Mouse (Mus musculus) neural tube, embryonic 15.5 days (tissue): Measurements from ENCODE around the gene Mkrn2os. TPM values are rescaled to one million over a fixed set of nuclear protein-coding genes. Genes with fewer than 3 reads are reported as not detected.
A peak's percentile ranks its signal among the peaks of the same experiment; 100 is the strongest.

Experiments
- ATAC-seq: fragments of 200-750 bp; cut with Nextera tagmentation; 2 replicates; pipeline ENCODE4 v1.8.0; 2017; ENCODE audit warnings: mild to moderate bottlenecking, moderate TSS enrichment, moderate library complexity; ENCODE audit not compliant: low FRiP score
- H3K27ac ChIP-seq: fragments of 300-500 bp; sonication (generic); replicated peaks from 2 replicates; pipeline ENCODE4 v1.5.1; 2015; ENCODE audit warnings: mild to moderate bottlenecking, inconsistent platforms
- H3K27me3 ChIP-seq: fragments of 300-500 bp; sonication (generic); replicated peaks from 2 replicates; pipeline ENCODE4 v1.6.1; 2015; ENCODE audit warnings: inconsistent platforms
- H3K36me3 ChIP-seq: fragments of 300-500 bp; sonication (generic); 2 replicates; pipeline ENCODE4 v1.6.1; 2015; ENCODE audit warnings: inconsistent platforms
- H3K4me1 ChIP-seq: fragments of 300-500 bp; sonication (generic); 2 replicates; pipeline ENCODE4 v1.6.1; 2015; ENCODE audit warnings: inconsistent platforms
- H3K4me2 ChIP-seq: fragments of 300-500 bp; sonication (generic); 2 replicates; pipeline ENCODE4 v1.6.1; 2015; ENCODE audit warnings: inconsistent platforms, mild to moderate bottlenecking, moderate library complexity
- H3K4me3 ChIP-seq: fragments of 300-500 bp; sonication (generic); replicated peaks from 2 replicates; pipeline ENCODE4 v1.5.1; 2015; ENCODE audit warnings: mild to moderate bottlenecking, inconsistent platforms
- H3K9ac ChIP-seq: fragments of 300-500 bp; sonication (generic); replicated peaks from 2 replicates; pipeline ENCODE4 v1.6.1; 2015; ENCODE audit warnings: mild to moderate bottlenecking, inconsistent platforms
- H3K9me3 ChIP-seq: fragments of 300-500 bp; sonication (generic); replicated peaks from 2 replicates; pipeline ENCODE4 v1.6.1; 2016; ENCODE audit warnings: inconsistent platforms
- WGBS: fragments of 180-500 bp; shearing (Covaris S2); methylation state at CpG from one replicate; pipeline ENCODE4 v1.1.7; 2015; ENCODE audit warnings: mixed read lengths; 5-methylcytosine and 5-hydroxymethylcytosine counted together
- polyA plus RNA-seq: library from polyadenylated mRNA; unstranded; fragments of >200 nt; fragmentation: Nextera tagmentation; extraction: Ambion mirVana; gene quantifications from 2 replicates; pipeline ENCODE4 v1.2.1, GENCODE M21; 2015

Mkrn2os gene
- polyA plus RNA-seq, 1 experiment from 2014 or later, result 0.37 TPM

- H3K36me3 ChIP-seq, result no peaks in the 10 kb centered on the region
- no peak for ATAC-seq
- H3K4me2 ChIP-seq, result no peak overlapping the region
- no peaks in the 10 kb centered on the region for H3K27me3 ChIP-seq
- 53% methylated on average over 6 of the region's 6 CpGs for WGBS
- no peaks in the 10 kb centered on the region for H3K9me3 ChIP-seq
- peaks cover 22% of the 10 kb centered on the region for H3K4me1 ChIP-seq
- H3K4me3 ChIP-seq, result no peak overlapping the region
- no peak overlapping the region for H3K27ac ChIP-seq
- no peak overlapping the region for H3K9ac ChIP-seq
Observed at GRCm38 (mm10) chr6:115541676-115542275, 50.6 kb downstream of the Mkrn2os start.

GRCm38 (mm10) chr6:115538645-115539429 lies 53.5 kb downstream of the Mkrn2os start:
- no peaks in the 10 kb centered on the region for H3K9me3 ChIP-seq
- peak; percentile 85 for ATAC-seq
- peaks cover 9% of the 10 kb centered on the region for H3K4me1 ChIP-seq
- peak overlapping the region; percentile 68 for H3K4me2 ChIP-seq
- no peak overlapping the region for H3K27ac ChIP-seq
- H3K36me3 ChIP-seq, result no peaks in the 10 kb centered on the region
- H3K9ac ChIP-seq, result peak overlapping the region; percentile 57
- WGBS, result 22% methylated on average over 26 of the region's 26 CpGs
- peak overlapping the region; percentile 36 for H3K4me3 ChIP-seq
- H3K27me3 ChIP-seq, result no peaks in the 10 kb centered on the region

GRCm38 (mm10) chr6:115536169-115536568 lies 56.2 kb downstream of the Mkrn2os start:
- Histone ChIP-seq H3K9ac (no peak overlapping the region), H3K27me3 (no peaks in the 10 kb centered on the region), H3K4me1 (peaks cover 4% of the 10 kb centered on the region), H3K36me3 (no peaks in the 10 kb centered on the region), H3K4me2 (no peak overlapping the region), H3K4me3 (no peak overlapping the region), H3K9me3 (no peaks in the 10 kb centered on the region), H3K27ac (no peak overlapping the region)
- ATAC-seq, result no peak
- WGBS, result 75% methylated on average over 4 of the region's 4 CpGs

GRCm38 (mm10) chr6:115534617-115535016 lies 57.8 kb downstream of the Mkrn2os start:
- Histone ChIP-seq H3K9ac (no peak overlapping the region), H3K4me3 (no peak overlapping the region), H3K9me3 (no peaks in the 10 kb centered on the region), H3K27ac (no peak overlapping the region), H3K36me3 (no peaks in the 10 kb centered on the region), H3K27me3 (no peaks in the 10 kb centered on the region), H3K4me2 (no peak overlapping the region), H3K4me1 (peaks cover 4% of the 10 kb centered on the region)
- ATAC-seq, result no peak
- WGBS, result 69% methylated on average over 7 of the region's 7 CpGs

Other genes with a start within 250 kb of the Mkrn2os start
- gene Pparg, start 231.6 kb downstream of the Mkrn2os start, polyA plus RNA-seq, result 0.56 and 3.3 TPM in 2 replicates
- gene Tsen2, start 47.9 kb downstream of the Mkrn2os start, polyA plus RNA-seq, result 36.5 and 36.9 TPM in 2 replicates
- 34.4 and 37.7 TPM in 2 replicates for gene Mkrn2, start 9.3 kb upstream of the Mkrn2os start, polyA plus RNA-seq
- gene Raf1, start 84.1 kb upstream of the Mkrn2os start, polyA plus RNA-seq, result 116 and 125 TPM in 2 replicates
- gene Tmem40, start 169.8 kb upstream of the Mkrn2os start, polyA plus RNA-seq, result 1.6 and 1.8 TPM in 2 replicates
- 9.8 and 12.2 TPM in 2 replicates for gene Cand2, start 182.0 kb upstream of the Mkrn2os start, polyA plus RNA-seq
- 1,019 and 1,216 TPM in 2 replicates for gene Rpl32, start 216.2 kb upstream of the Mkrn2os start, polyA plus RNA-seq
- gene Efcab12, start 245.8 kb upstream of the Mkrn2os start, polyA plus RNA-seq, result 2.7 and 3.0 TPM in 2 replicates